Mouse (Mus musculus) right cerebral cortex, postnatal 10 days (tissue): ENCODE data around the gene Tbc1d5.

Experiments used
- DNase-seq, 2 experiments: peaks; one replicate each; pipeline ENCODE4 v3.0.0; 2021; ENCODE audit warnings: low spot score in 2 of 2

Tbc1d5 gene

DNA sequence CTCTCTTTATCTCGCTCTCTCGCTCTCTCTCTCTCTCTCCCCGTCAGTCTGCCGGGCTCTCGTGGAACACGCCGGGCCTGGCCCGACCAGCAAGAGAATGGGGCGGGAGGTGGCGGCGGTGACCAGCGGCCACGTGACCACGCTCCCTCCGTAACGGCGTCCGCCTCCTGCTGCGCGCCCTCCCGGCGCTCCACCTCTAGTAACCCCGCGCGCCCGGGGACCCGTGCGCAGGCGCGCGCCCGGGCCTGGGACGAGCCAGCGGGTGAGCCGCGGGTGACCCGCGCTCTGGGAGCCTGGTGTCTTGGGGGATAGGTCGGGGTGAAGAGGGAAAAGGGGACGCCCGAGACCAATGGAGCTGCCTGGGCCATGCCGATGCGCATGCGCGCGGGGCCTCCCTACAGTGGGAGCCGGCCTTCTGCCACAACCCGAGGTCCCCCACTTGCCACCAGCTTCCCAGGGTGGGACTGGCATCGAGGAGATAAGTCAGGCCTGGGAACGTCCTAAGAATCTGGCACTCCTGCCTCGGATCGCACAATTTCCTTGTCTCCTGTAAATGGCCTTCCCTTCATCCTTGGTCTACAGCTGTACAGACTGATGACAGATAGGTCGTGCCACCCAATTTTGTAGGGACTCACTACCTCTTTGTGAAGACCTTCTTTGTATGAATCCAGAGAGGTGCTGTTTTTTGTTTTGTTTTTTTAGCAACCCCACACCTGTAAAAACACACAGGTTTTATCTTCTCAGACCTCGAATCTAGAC, at the start of gene Tbc1d5:
Gene Tbc1d5 (minus strand): TSS at position 158 of the 759 bp plus-strand sequence.
- DNase-seq, result peak; percentile 94 to 95

DNA sequence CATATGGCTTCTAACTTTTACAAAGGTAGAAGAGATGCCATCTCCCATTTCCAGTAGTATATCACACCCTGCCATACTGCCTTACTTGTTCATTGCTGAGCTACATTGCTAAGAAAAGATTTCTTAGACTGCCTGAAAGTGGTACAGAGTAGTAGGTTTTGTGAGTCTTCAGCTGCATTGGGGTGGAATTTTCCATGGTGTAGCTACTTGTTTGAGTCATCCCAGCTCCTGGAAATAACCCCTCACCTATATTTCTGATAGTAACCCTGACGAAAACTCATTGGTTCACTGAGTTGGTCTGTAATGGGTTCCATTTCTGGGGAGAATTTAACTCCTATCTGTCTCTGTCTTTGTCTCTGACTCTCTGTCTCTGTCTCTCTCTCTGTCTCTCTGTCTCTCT, 46.9 kb upstream of the Tbc1d5 start:
- DNase-seq, result no peak

DNA sequence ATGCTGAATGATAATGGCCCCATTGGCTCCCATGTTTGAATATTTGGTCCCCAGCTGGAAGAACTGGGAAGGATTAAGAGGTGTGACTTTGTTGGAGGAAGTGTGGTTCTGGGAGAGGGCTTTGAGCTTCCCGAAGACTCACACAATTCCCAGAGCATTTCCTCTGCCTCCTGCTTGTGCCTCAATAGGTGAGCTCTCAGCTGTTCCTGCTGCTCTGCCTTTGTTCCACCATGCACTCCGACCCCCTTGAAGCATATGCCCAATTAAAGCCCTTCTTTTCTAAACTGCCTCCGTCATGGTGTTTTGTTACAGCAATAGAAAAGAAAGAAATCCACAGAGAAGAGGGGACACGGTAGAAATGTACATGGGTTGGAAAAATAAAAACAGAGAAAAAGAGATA, 44.0 kb upstream of the Tbc1d5 start:
- DNase-seq, result no peak

DNA sequence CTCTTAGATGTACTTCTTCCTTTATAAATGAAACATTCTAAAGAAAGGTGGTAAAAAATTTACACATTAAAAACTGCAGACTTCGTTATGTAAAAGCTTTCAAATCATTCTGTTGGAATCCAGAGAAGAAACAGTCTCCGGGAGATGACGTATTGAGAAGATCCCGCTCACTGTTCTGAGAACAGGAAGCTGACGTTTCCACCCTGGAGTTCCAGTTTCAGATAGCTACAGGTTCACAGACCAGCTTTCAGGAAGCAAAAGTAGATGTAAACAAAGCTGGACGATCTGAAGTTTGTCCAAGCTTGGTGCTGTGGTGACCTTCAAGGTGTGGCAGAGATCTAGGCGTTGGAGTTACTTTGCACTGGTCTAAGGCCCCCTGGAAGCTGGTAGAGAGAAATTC, 41.9 kb upstream of the Tbc1d5 start:
- DNase-seq, result no peak

DNA sequence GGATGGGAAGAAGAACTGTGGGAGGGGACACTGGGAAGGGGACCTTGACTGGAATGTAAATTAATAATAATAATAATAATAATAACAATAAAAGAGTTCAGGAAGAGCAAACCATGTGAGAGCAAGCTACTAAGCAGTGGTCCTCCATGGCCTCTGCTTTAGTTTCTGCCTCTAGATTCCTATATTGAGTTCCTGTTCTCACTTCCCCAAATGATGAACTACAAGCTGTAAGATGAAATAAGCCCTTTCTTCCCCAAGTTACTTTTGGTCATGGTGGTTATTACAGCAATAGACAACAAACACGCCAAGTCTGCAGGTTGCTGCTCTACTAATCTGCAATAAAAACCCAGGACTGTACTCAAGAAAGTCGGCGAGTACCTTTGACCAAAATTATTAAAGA, 40.7 kb upstream of the Tbc1d5 start:
- no peak for DNase-seq

DNA sequence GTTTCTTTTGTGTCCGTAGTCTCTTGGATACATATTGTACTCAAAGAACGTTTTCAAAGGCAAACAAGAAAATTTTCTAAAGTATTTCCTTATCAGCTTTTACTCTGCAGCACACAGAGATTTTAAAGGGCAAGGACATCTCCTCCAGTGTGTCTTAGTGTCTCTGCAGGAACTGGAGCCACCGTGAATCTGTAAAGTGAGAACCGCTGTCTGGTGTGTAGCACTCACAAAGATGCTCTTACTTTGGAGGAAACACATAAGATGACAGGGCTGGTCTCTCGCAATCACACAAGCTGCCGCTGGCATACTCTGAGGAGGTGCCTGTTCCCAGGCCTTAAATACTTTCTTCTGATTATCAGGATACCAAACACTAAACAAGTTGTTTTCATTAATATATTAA, 37.3 kb upstream of the Tbc1d5 start:
- no peak for DNase-seq

DNA sequence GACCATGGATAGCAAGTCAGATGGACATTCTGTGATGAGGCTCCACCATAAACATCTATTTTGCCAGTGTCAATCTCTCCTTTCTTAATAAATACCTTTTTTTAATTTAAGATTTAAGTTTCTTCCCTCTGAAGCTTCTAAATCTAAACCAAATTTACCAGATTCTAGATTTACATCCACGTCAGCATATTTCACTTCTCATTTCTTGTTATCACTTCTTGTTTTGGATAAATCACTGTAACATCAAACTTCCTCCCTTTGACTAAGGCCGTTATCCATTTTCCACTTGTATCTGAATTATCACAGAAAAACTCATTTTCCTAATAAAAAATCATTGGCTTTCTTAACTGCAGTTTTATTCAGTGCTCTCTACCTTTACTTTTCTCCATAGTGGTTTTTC, 30.4 kb upstream of the Tbc1d5 start:
- no peak for DNase-seq

DNA sequence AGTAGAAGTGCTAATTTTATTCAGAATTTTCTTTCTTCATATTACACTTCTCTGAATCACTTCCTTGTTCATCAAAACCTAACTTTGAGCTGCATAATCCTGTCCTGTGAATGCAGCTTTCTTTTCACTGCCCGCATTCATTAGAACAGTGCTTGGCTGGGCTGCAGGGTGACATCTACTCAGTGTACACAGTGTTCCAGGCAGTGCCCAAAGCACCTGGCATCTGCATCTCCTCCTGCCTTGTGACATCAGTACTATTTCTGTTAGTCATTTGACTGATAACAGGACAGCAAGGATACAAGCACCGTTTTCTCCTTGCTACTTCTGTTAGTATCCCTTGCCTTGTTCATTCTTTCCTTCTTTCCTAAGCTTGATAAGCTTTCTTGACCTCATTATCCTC, 25.5 kb upstream of the Tbc1d5 start:
- no peak for DNase-seq

DNA sequence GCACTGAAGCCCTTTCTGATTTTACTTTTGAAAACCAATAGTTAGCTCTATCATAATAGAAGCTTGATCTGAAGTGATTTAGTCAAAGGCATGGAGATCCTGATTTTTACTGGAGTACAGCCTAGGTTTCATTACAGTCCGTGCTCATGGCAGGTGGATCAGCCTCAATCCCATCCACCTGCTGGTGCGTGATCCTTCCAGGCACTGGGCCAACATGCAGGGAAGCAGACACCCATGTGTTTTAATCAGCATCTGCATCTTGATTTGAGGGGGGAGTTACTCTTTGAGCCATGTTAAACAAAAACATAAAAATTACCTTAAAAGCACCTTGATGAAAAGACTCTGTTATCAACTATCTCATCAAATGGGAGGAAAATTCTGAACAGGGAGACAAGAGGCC, 16.4 kb upstream of the Tbc1d5 start:
- no peak for DNase-seq

DNA sequence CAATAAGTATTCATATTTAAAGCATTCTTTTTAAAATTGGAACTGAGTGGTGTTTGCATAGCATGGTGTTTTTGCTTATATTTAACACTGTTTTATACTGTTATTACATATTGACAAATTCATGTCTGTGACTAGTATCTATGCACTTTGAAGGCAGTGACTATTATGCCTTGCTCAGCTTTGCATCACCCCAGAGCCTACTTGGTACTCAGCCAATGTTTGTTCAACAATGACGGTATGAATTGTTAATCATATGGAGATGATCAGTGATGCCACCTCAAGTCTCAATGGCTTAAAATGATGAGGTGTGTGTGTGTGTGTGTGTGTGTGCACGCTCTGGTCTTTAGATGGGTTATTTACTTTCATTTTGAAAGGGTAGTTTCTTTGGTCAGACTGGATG, 15.6 kb upstream of the Tbc1d5 start:
- no peak for DNase-seq

DNA sequence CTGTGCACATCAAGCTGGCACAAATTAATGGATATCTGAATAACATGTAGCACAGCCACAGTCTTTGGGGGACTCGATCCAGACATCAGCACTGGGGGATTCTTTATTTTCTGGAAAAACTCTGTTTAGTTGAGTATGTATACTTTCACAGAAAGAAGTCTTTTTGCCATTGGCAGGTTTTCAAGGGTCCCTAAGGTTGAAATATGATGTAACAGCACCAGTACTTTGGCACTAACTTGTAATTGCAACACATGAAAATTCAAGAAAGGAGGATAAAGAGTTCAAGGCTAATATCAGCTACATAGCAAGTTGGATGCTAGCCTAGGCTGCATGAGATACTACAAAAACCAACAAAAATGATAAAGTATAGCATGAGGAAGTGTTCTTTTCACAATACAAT, 12.2 kb upstream of the Tbc1d5 start:
- DNase-seq, result no peak

DNA sequence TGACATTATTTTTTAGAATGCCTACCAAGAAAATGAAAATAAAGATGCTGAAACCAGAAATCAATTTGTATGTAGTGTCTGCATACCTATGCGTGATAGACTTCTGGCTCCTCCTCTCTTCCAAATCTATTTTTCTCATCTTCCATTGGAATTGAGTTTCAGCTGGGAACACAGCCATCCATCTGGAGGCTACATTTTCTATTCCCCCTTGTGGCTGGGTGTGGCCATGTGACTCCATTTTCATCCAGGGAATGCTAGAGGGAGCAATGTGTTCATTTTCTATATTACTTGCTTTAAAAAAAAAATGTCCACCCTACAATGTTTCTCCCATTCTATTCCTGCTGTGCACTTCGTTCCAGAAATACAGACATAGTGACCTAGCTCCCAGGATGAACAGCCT, 3.6 kb upstream of the Tbc1d5 start:
- peak; percentile 49 to 65 for DNase-seq

DNA sequence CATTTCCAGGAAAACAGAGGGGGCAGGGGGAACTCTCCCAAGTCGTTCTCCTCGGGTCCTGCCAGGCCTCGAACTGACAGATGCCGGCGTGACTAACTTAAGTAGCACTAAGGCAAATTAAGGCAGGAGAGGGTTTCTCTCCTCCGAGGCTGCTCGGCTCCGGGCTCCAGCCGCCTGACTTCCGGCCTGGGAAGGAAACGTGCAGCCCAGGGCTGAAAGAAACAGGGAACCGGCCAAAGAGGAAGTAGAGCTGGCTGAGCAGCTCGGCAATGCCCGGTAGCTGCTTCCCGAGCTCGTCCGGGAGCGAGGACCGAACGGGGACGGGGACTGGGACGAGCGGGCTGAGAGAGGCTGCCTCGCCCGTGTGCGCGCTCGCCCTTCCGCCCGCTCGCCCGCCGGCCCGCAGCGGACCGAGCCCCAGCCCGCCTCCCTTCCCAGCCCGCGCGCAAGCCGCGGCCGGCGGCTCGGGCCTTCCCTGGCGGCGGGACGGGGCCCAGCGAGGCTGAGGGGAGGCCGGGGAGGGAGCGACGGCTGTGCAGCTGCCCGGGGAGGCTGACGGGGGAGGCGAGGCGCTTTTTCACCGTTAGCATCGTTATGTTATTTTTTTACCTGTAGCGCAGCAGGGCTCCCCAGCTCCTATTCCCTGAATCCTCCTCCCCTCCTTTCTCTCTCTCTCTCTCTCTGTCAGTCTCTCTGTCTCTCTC, 509 bp downstream of the Tbc1d5 start:
- peak; percentile 77 to 78 for DNase-seq

DNA sequence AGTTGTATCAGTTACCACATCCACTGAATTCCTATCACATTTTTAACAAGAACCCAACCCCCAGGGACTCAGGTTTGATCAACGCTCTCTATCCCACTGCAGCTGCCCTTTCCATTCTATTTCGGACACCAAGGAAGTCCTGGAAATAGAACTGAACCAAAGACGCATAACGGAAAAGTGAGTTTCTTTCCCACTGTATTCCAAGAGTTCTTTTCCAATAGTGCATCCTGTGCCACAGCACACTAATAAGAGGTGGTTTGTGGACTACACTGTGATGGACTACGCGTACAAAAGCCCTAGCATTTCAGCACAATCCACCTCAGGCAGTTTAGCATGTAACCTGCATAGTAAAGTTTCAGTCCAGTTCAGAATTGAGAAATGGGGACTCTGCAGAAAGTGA, 1.2 kb downstream of the Tbc1d5 start:
- no peak for DNase-seq

DNA sequence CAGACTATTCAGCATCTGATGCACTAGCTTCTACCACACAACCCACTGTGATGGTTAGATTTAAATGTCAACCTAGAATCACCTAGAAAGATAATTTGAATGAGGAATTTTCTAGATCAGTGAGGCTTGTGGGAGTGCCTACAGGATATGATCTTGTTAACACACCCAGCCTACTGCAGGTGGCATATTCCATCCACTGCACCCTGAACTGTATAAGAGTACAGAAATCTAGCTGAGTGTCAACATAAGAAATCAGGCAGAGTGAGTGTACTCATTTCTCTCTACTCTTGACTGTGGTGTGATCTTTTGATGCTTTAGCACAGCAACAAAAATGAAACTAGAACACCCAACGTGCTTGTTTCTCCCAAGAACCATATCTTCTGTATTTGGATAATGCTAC, 6.8 kb downstream of the Tbc1d5 start:
- no peak for DNase-seq

DNA sequence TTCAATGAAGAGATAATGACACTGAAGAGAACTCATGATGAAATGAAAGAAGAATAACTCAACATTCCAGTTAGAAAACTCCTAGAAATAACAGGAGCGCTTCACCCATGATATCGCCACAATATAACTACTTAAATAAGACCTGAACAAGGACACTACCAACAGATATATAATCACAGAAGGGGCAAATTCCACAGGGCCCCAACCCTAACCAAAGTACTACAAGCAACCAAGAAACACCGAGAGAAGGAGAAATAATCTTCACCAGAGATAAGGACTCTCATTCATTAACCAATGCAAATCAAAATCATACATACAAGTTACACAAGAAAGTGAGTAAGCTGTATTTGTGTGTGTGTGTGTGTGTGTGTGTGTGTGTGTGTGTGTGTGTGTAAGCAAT, 7.6 kb downstream of the Tbc1d5 start:
- no peak for DNase-seq

DNA sequence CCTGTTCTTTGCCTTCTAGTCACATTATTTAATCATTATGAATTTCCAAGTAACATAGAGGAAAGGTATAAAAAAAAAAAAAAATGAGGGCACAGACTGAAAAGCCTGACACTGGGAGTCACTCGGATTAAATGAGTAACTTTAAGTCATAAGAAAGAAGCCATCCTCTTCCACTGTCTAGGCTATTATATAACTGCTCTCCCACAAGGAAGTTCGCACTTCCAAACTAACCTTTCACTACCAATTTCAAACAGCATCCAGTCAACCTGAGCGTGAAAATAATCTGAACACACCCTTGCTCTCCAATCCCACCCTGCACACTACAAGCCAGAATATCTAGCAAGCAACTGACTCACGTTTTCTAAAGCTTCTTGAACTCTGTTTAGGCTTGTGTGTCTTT, 9.2 kb downstream of the Tbc1d5 start:
- no peak for DNase-seq

DNA sequence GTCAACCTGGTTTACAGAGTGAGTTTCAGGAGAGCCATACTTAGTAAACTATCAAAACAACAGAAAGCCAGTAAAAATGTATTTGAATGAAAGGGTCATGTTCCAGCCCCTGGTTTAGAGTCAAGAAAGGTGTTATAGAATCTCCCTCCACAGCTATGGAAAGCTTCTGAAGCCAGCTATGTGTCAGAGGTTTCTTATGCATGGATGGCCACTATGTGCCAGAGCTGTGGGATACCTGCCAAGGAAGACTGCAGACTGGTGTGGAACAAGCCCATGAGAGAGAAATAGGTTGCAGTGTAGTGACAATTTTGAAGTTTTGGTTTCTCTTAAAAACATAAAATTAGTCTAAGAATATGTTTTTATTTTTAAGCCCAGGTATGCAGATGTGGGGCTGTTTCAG, 16.8 kb downstream of the Tbc1d5 start:
- DNase-seq, result no peak

DNA sequence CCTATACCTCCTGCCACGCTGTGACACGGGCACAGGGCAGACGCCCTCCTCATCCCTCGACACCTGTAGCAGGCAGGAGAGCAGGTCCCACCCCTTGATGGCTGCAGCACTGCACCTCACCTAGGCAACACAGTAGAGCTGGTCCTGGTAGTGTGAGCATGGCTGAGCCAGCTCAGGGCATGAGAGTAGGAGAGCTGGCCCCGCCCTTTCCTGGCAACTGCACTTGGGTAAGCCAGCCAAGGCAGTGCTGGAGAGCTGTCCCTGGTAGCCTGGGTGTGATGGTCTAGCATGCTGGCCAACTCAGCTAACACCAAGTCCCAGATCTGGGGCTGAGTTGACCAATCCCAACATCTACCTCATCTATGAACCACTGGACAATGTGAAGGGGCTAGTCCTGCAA, 19.9 kb downstream of the Tbc1d5 start:
- no peak for DNase-seq

DNA sequence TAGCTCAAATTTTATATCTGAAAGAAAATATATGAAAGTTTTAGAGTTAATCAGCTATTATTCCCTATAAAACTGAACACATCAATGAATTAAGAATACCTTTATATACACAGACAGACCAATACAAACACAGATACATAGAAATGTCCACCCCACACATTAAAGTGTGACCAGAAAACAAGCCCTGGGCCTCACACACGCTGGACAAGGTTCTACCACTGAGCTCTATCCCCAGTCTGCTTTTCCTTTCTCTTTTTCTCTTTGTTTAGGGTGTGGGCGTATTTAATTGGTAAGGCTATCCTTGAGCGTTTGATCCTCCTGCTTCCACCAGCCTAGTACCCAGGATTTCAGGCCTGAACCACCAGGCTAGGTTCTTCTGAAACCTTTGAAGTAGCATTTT, 28.2 kb downstream of the Tbc1d5 start:
- no peak for DNase-seq

DNA sequence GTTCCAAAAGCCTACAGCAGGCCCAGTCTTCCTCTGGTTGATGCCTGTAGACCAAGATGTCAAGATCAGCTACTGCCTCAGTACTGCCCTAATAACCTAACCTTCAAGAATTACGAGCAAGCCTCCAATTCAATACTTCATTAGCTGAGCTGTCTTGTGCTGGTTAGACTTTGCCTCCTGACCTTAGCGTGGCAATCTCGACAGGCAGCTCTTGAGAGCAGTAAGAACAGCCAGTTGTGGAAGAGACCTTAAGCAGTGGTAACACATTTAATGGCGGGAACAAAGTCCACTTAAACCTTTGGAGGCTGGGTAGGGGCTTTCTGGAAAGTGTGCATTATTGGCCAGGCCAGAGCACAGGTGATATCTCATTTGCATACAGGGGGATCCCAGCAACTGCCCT, 34.2 kb downstream of the Tbc1d5 start:
- no peak for DNase-seq

DNA sequence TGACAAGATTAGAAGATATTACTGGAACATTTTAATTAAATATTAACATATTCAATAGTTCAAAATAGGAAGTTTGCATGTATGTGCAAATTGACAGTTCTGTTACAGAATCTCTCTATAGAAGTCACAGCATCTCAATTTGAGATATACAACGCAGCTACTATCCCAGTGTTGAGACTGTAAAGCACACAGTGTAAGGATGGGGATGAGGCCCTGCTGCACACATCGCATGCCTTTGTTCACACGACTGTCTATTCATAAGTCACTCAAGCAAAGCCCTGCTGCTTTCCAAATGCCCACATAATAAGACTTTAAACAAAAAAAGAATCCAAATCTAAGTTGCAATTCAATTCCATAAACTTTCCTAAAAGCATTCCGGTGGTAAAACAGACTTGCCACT, 37.1 kb downstream of the Tbc1d5 start:
- no peak for DNase-seq

DNA sequence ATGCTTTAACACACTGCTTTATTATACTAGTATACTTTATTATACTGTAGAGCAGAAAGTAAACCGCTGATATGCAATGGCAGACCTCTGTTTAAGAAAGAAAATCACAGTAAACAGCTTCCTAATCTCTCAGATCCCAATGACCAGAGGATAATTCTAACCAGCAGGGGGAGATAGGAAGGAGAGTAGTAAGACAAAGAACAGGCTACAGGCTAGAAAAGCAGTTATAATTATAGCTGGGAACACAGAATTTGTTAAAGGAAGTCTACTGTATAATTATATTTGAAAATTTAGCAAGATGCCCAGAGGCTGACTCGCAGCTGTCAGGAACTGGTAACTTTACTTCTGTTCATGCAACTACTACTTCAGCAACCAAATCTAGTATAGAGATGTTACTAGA, 68.0 kb downstream of the Tbc1d5 start:
- DNase-seq, result peak in 1 of 2 experiments; percentile 31

DNA sequence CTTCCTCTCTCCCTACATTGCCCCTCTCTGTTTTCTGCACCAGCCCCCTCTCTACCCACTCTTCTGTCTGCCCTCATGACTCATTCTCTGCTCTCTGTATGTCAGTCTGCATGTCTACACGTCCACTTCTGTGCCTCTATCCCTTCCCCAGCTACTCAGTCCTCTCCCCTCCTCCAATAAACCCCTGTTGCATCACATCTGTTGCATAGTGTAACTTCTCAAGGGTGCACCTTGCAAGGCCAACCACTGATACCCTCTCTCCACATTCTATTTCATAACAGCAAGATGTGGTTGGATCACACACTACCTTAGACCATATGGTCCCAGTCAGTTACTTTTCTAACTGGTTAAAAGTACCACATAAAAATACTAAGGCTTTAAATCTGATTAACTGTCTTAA, 74.9 kb downstream of the Tbc1d5 start:
- no peak for DNase-seq
